Mouse (Mus musculus): Measurements from ENCODE around the gene Ltbr. TPM values are rescaled to one million over a fixed set of nuclear protein-coding genes. Genes with fewer than 3 reads are reported as not detected.
"Not testable (repeated sequence)": the region's sequence is repeated elsewhere in the genome, so short reads cannot be mapped to it uniquely, and the experiment has no call there.

Ltbr gene
- polyA plus RNA-seq, 1 experiment from 2014 or later = 40.4 TPM

DNA sequence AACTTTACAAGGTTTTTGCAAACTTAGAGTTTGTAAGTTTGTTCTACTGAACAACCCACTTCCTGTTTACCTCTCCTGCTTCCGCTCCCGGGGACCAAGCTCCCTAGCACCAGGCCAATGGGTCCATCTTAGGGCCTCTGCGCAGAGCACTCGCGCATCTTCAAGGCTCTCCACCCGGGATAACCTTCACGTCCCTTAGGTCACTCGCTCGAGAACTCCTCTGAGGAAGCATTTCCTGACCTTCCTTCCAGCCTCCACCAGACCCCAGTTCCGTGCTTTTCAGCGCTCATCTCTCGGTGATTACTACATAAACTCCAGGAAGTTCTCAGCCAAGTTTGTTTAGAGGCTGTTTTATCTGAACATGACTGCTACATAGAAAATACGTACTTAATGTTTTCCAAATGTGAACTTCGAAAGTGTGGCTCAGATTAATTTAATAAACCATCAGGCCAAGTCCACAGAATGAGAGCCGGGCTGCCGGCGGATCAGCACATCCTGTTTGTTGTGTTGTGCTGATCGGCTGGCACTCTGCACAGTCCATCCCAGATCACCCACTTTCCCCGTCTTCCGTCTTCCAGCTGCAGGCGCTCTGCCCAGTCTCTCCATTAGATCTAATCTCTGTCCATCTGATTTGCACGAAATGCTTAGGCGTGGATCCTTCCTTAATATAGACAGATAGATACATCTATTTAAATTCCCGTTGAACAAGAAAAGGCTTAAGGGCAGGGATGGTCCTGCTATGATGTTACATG is 11.3 kb downstream of the Ltbr start:
- DNase-seq (ENCODE audit: low spot score) = no peak
- Histone ChIP-seq H3K27ac (no peak overlapping the region), H3K4me3 (no peak overlapping the region), H3K4me1 (no peaks in the 10 kb centered on the region), H3K27me3 (ENCODE audit: insufficient read depth, poor library complexity, severe bottlenecking) (no peaks in the 10 kb centered on the region), H3K9me3 (no peaks in the 10 kb centered on the region), H3K36me3 (peaks cover 15% of the 10 kb centered on the region)
- WGBS = 86% methylated on average over 24 of the region's 24 CpGs

DNA sequence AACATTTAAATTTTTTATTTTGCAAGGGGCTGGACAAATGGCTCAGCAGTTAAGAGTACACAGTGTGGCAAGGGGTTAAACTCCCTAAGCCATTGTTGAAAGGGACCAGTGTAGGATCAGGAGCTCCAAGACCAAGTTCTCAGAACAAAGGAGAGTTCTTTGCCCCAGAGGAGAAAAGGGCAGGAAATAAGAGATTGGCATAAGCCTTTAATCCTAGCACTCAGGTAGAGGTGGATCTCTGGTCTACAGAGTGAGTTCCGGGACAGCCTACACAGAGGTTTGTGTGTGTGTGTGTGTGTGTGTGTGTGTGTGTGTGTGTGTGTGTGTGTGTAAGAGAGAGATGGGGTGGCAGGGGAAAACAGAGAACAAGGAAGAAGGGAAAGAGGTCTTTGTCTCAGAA is 12.7 kb downstream of the Ltbr start:
- Histone ChIP-seq H3K27me3 (ENCODE audit: insufficient read depth, poor library complexity, severe bottlenecking) (0 out of 2 replicates have a peak, but pooled peaks cover under 1% of the 10 kb centered on the region), H3K36me3 (peaks cover under 1% of the 10 kb centered on the region), H3K9me3 (no peaks in the 10 kb centered on the region), H3K4me3 (no peak overlapping the region), H3K27ac (no peak overlapping the region), H3K4me1 (no peaks in the 10 kb centered on the region)
- no peak for DNase-seq (ENCODE audit: low spot score)
- 71% methylated on average over 1 of the region's 1 CpGs for WGBS

DNA sequence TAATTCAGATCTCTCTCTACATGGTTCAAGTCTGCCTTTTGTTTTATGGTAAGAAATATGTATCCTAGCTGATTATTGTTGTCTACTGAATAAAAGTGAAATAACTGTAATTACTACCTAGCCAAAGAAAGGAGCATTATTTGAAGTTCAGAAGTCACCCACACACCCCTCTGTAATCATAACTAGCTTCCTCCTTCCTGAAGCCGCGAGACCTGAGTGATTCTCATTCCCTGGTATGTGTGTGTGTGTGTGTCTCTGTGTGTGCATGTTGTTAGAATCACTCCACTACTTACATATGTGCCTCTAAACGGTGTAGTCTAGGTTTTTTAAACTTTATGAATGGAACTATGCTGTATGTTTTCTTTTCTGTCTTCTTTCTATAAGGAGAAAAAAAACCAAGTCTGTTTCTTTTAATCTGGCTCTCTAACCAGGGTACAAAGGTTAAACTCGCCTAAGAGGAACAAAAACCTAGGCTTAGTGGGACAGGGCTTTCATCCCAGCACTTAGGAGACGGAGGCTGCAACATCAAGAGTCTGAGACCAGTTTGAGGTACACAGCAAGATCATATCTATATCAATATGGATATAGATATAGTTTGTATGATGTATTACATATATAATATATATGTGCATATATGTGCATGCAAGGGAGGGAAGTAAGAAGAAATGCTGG is 16.4 kb downstream of the Ltbr start:
- Histone ChIP-seq H3K9me3 (no peaks in the 10 kb centered on the region), H3K4me1 (no peaks in the 10 kb centered on the region), H3K27ac (no peak overlapping the region), H3K36me3 (no peaks in the 10 kb centered on the region), H3K4me3 (no peak overlapping the region), H3K27me3 (ENCODE audit: insufficient read depth, poor library complexity, severe bottlenecking) (0 out of 2 replicates have a peak, but pooled peaks cover 6% of the 10 kb centered on the region)
- DNase-seq (ENCODE audit: low spot score) = peak; percentile 22
- 71% methylated on average over 5 of the region's 5 CpGs for WGBS

DNA sequence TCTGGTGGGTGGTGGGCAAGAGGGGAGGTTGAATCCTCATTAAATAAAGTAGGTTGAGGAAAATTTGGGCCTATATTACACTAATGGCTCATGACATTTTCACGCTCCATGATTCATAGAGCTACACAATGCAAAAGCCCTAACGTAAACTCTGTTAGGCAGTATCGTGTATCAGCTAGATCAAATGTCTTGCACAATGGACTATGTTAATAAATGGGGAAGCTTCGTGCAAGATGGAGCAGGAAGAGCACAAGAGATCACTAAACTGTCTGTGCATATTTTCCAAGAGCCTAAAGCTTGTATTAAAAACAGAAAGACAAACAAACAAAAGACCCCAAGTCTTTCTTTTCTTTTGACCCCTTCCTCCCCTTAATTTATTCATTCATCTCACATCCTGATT is 19.6 kb downstream of the Ltbr start:
- Histone ChIP-seq H3K27ac (no peak overlapping the region), H3K4me3 (no peak overlapping the region), H3K36me3 (no peaks in the 10 kb centered on the region), H3K4me1 (no peaks in the 10 kb centered on the region), H3K27me3 (ENCODE audit: insufficient read depth, poor library complexity, severe bottlenecking) (0 out of 2 replicates have a peak, but pooled peaks cover 8% of the 10 kb centered on the region), H3K9me3 (no peaks in the 10 kb centered on the region)
- WGBS = 87% methylated on average over 4 of the region's 4 CpGs
- DNase-seq (ENCODE audit: low spot score) = no peak

DNA sequence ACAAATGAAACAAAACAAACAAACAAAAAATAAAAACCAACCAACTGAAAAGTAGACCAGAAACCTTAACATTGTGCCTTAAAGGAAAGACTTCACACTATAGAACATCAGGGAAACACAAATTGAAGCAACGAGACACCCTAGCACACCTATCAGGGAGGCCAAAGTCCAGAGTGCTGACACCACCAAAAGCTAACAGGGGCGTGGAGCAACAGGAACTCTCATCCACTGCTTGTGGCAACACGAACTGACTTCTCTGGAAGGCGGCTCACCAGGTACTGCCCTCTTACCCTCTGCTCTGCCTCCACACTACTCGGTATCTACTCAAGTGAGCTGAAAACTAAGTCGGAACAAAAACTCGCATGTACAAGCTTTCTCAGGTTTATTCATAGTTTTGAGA is 21.4 kb downstream of the Ltbr start:
- Histone ChIP-seq H3K27me3 (ENCODE audit: insufficient read depth, poor library complexity, severe bottlenecking) (0 out of 2 replicates have a peak, but pooled peaks cover 9% of the 10 kb centered on the region), H3K36me3 (no peaks in the 10 kb centered on the region), H3K27ac (no peak overlapping the region), H3K9me3 (no peaks in the 10 kb centered on the region), H3K4me1 (no peaks in the 10 kb centered on the region), H3K4me3 (no peak overlapping the region)
- 89% methylated on average over 7 of the region's 7 CpGs for WGBS
- no peak for DNase-seq (ENCODE audit: low spot score)

DNA sequence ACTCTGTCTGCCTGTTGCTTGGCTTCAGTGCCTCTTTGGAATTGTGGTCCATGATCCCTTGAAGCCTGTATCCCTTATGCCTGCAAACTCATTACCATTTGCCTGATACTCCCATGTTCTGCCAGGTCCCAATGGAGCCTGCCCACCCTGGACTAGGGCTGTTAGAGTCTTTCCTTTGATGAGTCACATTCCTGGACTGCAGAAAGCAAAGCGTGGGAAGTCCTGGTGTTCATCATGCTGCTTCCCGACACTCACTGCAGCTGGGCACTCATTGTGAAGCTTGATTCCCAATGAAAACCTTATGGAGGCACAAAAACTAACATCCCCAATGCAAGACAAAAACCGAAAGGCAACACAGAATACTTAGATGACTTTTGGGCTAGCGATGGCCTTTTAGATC is 22.4 kb downstream of the Ltbr start:
- H3K4me1 ChIP-seq = no peaks in the 10 kb centered on the region
- WGBS = 63% methylated on average over 4 of the region's 4 CpGs
- H3K27me3 ChIP-seq (ENCODE audit: insufficient read depth, poor library complexity, severe bottlenecking) = 0 out of 2 replicates have a peak, but pooled peaks cover 9% of the 10 kb centered on the region
- H3K27ac ChIP-seq = no peak overlapping the region
- no peak overlapping the region for H3K4me3 ChIP-seq
- no peaks in the 10 kb centered on the region for H3K9me3 ChIP-seq
- DNase-seq (ENCODE audit: low spot score) = no peak
- H3K36me3 ChIP-seq = no peaks in the 10 kb centered on the region

DNA sequence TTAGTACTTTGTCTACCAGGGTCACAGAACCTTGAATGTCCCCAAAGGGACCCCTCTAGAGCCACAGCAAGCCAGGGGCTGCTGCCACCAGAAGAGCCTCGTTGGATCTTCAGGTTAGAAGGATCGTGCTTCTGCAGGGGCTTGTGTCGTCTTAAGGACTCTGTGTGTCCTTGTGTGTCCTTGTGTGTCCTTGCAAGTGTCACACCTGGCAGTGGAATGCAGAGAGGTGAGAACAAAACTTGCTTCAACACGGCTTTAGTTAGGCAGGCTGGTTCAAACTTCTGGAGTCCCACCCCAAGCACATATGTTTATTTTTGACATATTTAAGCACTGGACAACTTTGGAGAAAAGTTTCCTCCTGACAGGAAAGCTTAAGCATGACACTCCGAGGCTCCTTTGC is 25.0 kb downstream of the Ltbr start:
- H3K36me3 ChIP-seq = no peaks in the 10 kb centered on the region
- H3K4me1 ChIP-seq = no peaks in the 10 kb centered on the region
- H3K27me3 ChIP-seq (ENCODE audit: insufficient read depth, poor library complexity, severe bottlenecking) = 0 out of 2 replicates have a peak, but pooled peaks cover 4% of the 10 kb centered on the region
- no peak overlapping the region for H3K27ac ChIP-seq
- no peak overlapping the region for H3K4me3 ChIP-seq
- no peak for DNase-seq (ENCODE audit: low spot score)
- WGBS = 69% methylated on average over 5 of the region's 5 CpGs
- H3K9me3 ChIP-seq = no peaks in the 10 kb centered on the region

DNA sequence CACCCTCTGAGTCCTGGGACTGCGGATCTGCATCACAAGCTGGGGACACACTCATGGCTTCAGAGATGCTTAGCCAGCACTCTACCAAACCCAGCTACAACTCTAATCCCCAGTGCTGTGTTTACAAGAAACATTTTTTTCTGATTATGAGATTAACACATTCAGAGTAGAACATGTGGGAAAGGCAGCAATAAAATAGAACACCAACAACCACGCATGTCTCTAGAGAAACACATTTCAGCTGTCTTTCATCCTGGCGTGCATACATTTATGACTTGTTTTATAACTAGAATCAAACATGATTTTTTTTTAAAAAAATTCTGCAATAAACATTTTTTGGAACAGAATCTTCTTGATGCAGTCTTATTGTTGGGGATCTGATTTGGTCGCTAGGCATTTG is 26.7 kb downstream of the Ltbr start:
- Histone ChIP-seq H3K36me3 (no peaks in the 10 kb centered on the region), H3K4me3 (no peak overlapping the region), H3K27ac (no peak overlapping the region), H3K4me1 (no peaks in the 10 kb centered on the region), H3K27me3 (ENCODE audit: insufficient read depth, poor library complexity, severe bottlenecking) (0 out of 2 replicates have a peak, but pooled peaks cover 4% of the 10 kb centered on the region), H3K9me3 (no peaks in the 10 kb centered on the region)
- 86% methylated on average over 4 of the region's 4 CpGs for WGBS
- no peak for DNase-seq (ENCODE audit: low spot score)

DNA sequence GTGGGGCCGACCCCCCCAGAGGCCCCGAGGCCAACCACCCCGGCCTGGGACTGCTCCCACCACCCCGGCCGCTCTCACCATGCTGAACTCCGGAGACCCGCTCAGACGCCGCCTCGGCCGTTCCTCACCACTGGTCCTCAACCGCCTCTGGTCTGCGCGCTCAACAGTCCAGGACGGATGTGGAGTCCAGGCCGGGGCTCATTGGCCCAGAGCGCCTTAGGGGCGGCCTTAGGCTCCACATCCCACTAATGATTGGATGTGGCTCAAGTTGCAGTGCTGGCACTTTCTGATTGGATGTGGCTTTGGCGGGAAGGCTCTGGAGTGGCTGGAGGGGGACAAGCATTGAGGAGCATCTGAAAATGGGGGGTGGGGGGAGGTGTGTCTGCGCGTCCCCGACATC is 27.8 kb downstream of the Ltbr start, which contains the start of gene Tuba3a:
TSS of gene Tuba3a (minus strand) at position 153 of the 400 bp plus-strand sequence.
- H3K4me3 ChIP-seq = no peak within 1 kb of the TSS
- no peaks in the 10 kb centered on the region for H3K36me3 ChIP-seq
- H3K9me3 ChIP-seq = no peaks in the 10 kb centered on the region
- 90% methylated on average over 22 of the region's 22 CpGs for WGBS
- H3K4me1 ChIP-seq = no peaks in the 10 kb centered on the region
- 0 out of 2 replicates have a peak, but pooled peaks cover 4% of the 10 kb centered on the region for H3K27me3 ChIP-seq (ENCODE audit: insufficient read depth, poor library complexity, severe bottlenecking)
- no peak within 1 kb of the TSS for H3K27ac ChIP-seq
- DNase-seq (ENCODE audit: low spot score) = no peak

DNA sequence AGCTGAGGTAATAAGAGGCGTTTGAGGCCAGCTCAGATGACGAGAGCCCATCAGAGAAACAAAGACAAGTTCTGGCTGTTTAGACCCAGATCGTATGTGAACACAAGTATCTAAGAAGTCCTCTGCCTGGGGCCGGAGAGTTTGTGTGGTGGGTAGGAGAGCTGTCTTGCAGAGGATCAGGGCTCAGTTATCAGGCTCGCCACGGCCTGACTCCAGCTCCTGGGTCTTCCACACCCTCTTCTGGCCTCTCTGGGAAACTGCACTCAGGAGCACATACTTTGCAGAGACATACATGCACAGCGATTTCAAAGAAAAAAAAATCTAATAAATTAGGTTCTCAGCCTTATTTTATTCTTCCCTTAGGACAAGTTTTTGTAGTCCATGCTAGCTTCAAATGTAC is 28.9 kb downstream of the Ltbr start:
- Histone ChIP-seq H3K27ac (no peak overlapping the region), H3K4me3 (no peak overlapping the region), H3K9me3 (no peaks in the 10 kb centered on the region), H3K4me1 (no peaks in the 10 kb centered on the region), H3K36me3 (no peaks in the 10 kb centered on the region), H3K27me3 (ENCODE audit: insufficient read depth, poor library complexity, severe bottlenecking) (0 out of 2 replicates have a peak, but pooled peaks cover 4% of the 10 kb centered on the region)
- WGBS = 88% methylated on average over 7 of the region's 7 CpGs
- DNase-seq (ENCODE audit: low spot score) = no peak

DNA sequence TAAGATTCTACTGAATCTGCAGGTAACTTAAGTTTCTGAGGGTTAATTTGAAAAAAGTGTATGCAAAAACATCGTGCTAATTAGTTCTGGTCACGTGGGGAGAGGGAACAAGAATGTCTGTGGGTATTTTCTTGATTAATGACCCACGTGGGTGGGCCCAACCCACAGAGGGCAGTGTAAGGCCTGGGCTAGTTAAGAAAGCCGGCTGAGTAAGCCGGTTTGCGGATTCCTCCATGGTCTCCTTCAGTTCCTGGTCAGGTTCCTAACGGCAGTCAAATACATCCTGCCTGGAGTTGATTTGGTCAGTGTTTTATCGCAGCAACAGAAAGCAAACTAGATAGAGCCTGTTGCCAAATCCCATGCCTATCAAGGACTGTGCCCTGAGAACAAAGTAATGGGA is 29.4 kb downstream of the Ltbr start:
- WGBS = 52% methylated on average over 8 of the region's 8 CpGs
- Histone ChIP-seq H3K36me3 (no peaks in the 10 kb centered on the region), H3K27me3 (ENCODE audit: insufficient read depth, poor library complexity, severe bottlenecking) (0 out of 2 replicates have a peak, but pooled peaks cover 3% of the 10 kb centered on the region), H3K27ac (no peak overlapping the region), H3K4me1 (no peaks in the 10 kb centered on the region), H3K4me3 (no peak overlapping the region), H3K9me3 (no peaks in the 10 kb centered on the region)
- no peak for DNase-seq (ENCODE audit: low spot score)

DNA sequence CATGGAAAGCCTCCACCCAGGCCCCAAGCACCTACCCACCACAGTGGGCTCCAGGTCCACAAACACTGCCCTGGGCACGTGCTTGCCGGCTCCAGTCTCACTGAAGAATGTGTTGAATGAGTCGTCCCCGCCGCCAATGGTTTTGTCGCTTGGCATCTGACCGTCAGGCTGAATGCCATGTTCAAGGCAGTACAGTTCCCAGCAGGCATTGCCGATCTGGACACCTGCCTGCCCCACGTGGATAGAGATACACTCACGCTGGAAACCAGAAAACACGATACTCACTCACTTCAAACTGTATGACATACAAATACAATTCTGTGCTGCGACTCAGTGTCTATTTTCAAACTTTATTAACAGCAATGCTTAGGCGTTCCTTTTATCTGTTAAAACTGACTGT is 31.0 kb downstream of the Ltbr start:
- H3K4me3 ChIP-seq; H3K4me1 ChIP-seq; H3K36me3 ChIP-seq; H3K27ac ChIP-seq; DNase-seq (ENCODE audit: low spot score); H3K9me3 ChIP-seq; H3K27me3 ChIP-seq (ENCODE audit: insufficient read depth, poor library complexity, severe bottlenecking): not testable (repeated sequence)
- 86% methylated on average over 13 of the region's 13 CpGs for WGBS

DNA sequence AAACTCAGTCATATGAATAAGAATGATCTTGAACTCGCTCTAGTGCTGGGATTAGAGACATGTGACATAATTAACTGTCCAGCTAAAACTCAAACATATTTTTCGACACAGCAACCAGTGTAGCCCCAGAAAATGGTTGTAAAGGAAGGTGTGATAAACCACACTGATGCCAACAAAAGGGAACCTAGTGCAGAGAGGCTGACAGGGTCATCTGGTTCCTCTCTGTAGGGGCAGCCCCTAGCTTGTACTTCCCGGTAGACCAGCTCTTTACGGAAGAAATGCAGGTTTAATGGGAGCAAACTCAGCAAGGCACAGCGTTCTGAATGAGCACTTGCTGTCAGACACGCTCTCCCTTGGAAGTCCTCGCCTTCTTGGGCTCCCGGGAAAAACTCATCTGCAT is 34.0 kb downstream of the Ltbr start:
- Histone ChIP-seq H3K27ac (no peak overlapping the region), H3K36me3 (no peaks in the 10 kb centered on the region), H3K4me3 (no peak overlapping the region), H3K27me3 (ENCODE audit: insufficient read depth, poor library complexity, severe bottlenecking) (no peaks in the 10 kb centered on the region), H3K4me1 (no peaks in the 10 kb centered on the region), H3K9me3 (no peaks in the 10 kb centered on the region)
- DNase-seq (ENCODE audit: low spot score) = no peak
- 60% methylated on average over 8 of the region's 8 CpGs for WGBS

Data from heart, embryonic 10.5 days (tissue).